In genomic region chr17:44735223-44735990, GRCm38 (mm10) we compare ENCODE assay signal across 8 mouse cellular contexts. TPM values are rescaled to one million over a fixed set of nuclear protein-coding genes. Genes with fewer than 3 reads are reported as not detected.
DNase-seq lines count a peak whose midpoint lies in the region; ATAC-seq and TF ChIP-seq lines count a peak whose summit lies in the region.

No protein-coding gene starts in this region.

- peaks cover 33% of the 10 kb centered on the region for H3K27me3 ChIP-seq in heart, adult 2 months (ENCODE audit: control insufficient read depth, insufficient read depth, low read length)
- H3K27me3 ChIP-seq in kidney, embryonic 14.5 days (ENCODE audit: control insufficient read depth, insufficient read depth, low read length), result peaks cover 65% of the 10 kb centered on the region
- peaks cover 78% of the 10 kb centered on the region for H3K27me3 ChIP-seq in lung, embryonic 14.5 days (ENCODE audit: insufficient read depth, low read length)
- H3K27me3 ChIP-seq in neural tube, embryonic 14.5 days (ENCODE audit: control insufficient read depth, insufficient read depth, low read length), result peaks cover 57% of the 10 kb centered on the region

- peak overlapping the region; percentile 33; the same call in 1 of the 2 replicates for H3K27ac ChIP-seq in heart, adult 2 months
- H3K27ac ChIP-seq in kidney, embryonic 14.5 days (ENCODE audit: low read depth, low read length), result no peak overlapping the region
- no peak overlapping the region for H3K27ac ChIP-seq in lung, embryonic 14.5 days (ENCODE audit: low read depth)
- no peak overlapping the region for H3K27ac ChIP-seq in neural tube, embryonic 14.5 days (ENCODE audit: low read depth, low read length)

- H3K79me2 ChIP-seq in heart, adult 2 months (replicated peaks; ENCODE audit: control insufficient read depth, insufficient read depth, low read length), result no peaks in the 10 kb centered on the region

- H3K4me3 ChIP-seq in heart, adult 2 months, result peak overlapping the region; percentile 71
- peak overlapping the region; percentile 66 for H3K4me3 ChIP-seq in kidney, embryonic 14.5 days (ENCODE audit: low read length)
- H3K4me3 ChIP-seq in lung, embryonic 14.5 days (ENCODE audit: low read depth, low read length), result peak overlapping the region; percentile 64
- peak overlapping the region; percentile 55 for H3K4me3 ChIP-seq in neural tube, embryonic 14.5 days (ENCODE audit: low read depth, low read length)

- ATAC-seq in kidney, embryonic 14.5 days (ENCODE audit: low FRiP score, low TSS enrichment), result peak; percentile 36
- peak; percentile 50 for ATAC-seq in lung, embryonic 14.5 days (ENCODE audit: insufficient read depth)
- peak; percentile 19 for ATAC-seq in neural tube, embryonic 14.5 days (ENCODE audit: low read depth)

- DNase-seq in right cerebral cortex, adult 18-20 months, result peak; percentile 62
- no peak for DNase-seq in right cerebral cortex, postnatal 10 days (ENCODE audit: low spot score in 2 of 2)
- DNase-seq in embryo, embryonic 10 days (ENCODE audit: low spot score), result peak; percentile 51
- DNase-seq in heart, adult 2 months, result peak in 1 of 2 experiments; percentile 58
- DNase-seq in lung, embryonic 14.5 days, result peak; percentile 46
- DNase-seq in thymus, postnatal 25 days, result peak; percentile 67

- TF ChIP-seq CTCF in heart, adult 2 months (IDR thresholded peaks at IDR 0.05), result no peak
- peak; percentile 22; the same call in 1 of the 2 replicates for TF ChIP-seq CTCF in lung, embryonic 14.5 days (IDR thresholded peaks at IDR 0.05; ENCODE audit: low read depth)

- TF ChIP-seq POLR2A in heart, adult 2 months (IDR thresholded peaks at IDR 0.05; ENCODE audit: insufficient read depth, low read depth, low read length), result no peak

- WGBS in heart, adult 2 months, result under 1% methylated on average over 61 of the region's 64 CpGs
- WGBS in kidney, embryonic 14.5 days, result under 1% methylated on average over 54 of the region's 64 CpGs
- WGBS in lung, embryonic 14.5 days, result under 1% methylated on average over 64 of the region's 64 CpGs
- WGBS in neural tube, embryonic 14.5 days, result under 1% methylated on average over 63 of the region's 64 CpGs

- H3K9me3 ChIP-seq in kidney, embryonic 14.5 days (ENCODE audit: control insufficient read depth, low read length), result no peaks in the 10 kb centered on the region
- no peaks in the 10 kb centered on the region for H3K9me3 ChIP-seq in lung, embryonic 14.5 days (ENCODE audit: low read depth, low read length)
- no peaks in the 10 kb centered on the region for H3K9me3 ChIP-seq in neural tube, embryonic 14.5 days (ENCODE audit: control insufficient read depth, low read length)

- no peak for TF ChIP-seq EP300 in heart, adult 2 months (IDR thresholded peaks at IDR 0.05; ENCODE audit: insufficient read depth, low read depth, low read length)

- no peaks in the 10 kb centered on the region for H3K36me3 ChIP-seq in heart, adult 2 months (ENCODE audit: control insufficient read depth, insufficient read depth, low read length)
- H3K36me3 ChIP-seq in kidney, embryonic 14.5 days (ENCODE audit: control insufficient read depth, insufficient read depth, low read length), result no peaks in the 10 kb centered on the region
- no peaks in the 10 kb centered on the region for H3K36me3 ChIP-seq in lung, embryonic 14.5 days (ENCODE audit: insufficient read depth)
- H3K36me3 ChIP-seq in neural tube, embryonic 14.5 days (ENCODE audit: control insufficient read depth, insufficient read depth, low read length), result no peaks in the 10 kb centered on the region

- peak overlapping the region; percentile 86 for H3K9ac ChIP-seq in heart, adult 2 months (ENCODE audit: low read depth, low read length)
- H3K9ac ChIP-seq in kidney, embryonic 14.5 days (ENCODE audit: low read depth, low read length), result peak overlapping the region; percentile 66
- H3K9ac ChIP-seq in lung, embryonic 14.5 days, result peak overlapping the region; percentile 63
- peak overlapping the region; percentile 51 for H3K9ac ChIP-seq in neural tube, embryonic 14.5 days (replicated peaks; ENCODE audit: low read depth, low read length)

- intact Hi-C loops in heart, adult 2 months (cut with DNase I), result loop anchor here (5.0 to 10.0 kb wide), 4 partner anchors 141 to 517 kb away; no protein-coding TSS in a partner anchor

- peak overlapping the region; percentile 64 for H3K4me2 ChIP-seq in kidney, embryonic 14.5 days (replicated peaks; ENCODE audit: low read depth, low read length)
- peak overlapping the region; percentile 93 for H3K4me2 ChIP-seq in lung, embryonic 14.5 days
- H3K4me2 ChIP-seq in neural tube, embryonic 14.5 days (ENCODE audit: low read depth, low read length), result peak overlapping the region; percentile 92

- no peaks in the 10 kb centered on the region for H3K4me1 ChIP-seq in heart, adult 2 months (ENCODE audit: control insufficient read depth, insufficient read depth, low read length)
- peaks cover 4% of the 10 kb centered on the region; the same call in 1 of the 2 replicates for H3K4me1 ChIP-seq in kidney, embryonic 14.5 days (ENCODE audit: control insufficient read depth, insufficient read depth, low read length)
- 0 out of 2 replicates have a peak, but pooled peaks cover 4% of the 10 kb centered on the region for H3K4me1 ChIP-seq in lung, embryonic 14.5 days (ENCODE audit: insufficient read depth)
- H3K4me1 ChIP-seq in neural tube, embryonic 14.5 days (ENCODE audit: control insufficient read depth, insufficient read depth, low read length), result peaks cover 15% of the 10 kb centered on the region

RNA-seq across cellular contexts. Expression of gene Supt3, which starts 41.5 kb away (rescaled TPM):
- 10 to 100 TPM; 13.2 to 16.0 TPM for total RNA-seq in heart, adult 2 months (2021)
- polyA plus RNA-seq in heart, adult 2 months (2012; rRNA removed), result 4.7 and 5.1 TPM in 2 replicates
- 22.4 and 26.5 TPM in 2 replicates for polyA plus RNA-seq in kidney, embryonic 14.5 days (2014; fragmentation: Nextera tagmentation; extraction: Ambion mirVana)
- 21.1 and 23.1 TPM in 2 replicates for polyA plus RNA-seq in lung, embryonic 14.5 days (2014; fragmentation: Nextera tagmentation; extraction: Ambion mirVana)
- 24.3 and 27.5 TPM in 2 replicates for polyA plus RNA-seq in neural tube, embryonic 14.5 days (2014; fragmentation: Nextera tagmentation; extraction: Ambion mirVana)

Comparison
In these comparisons a context has a peak if more than half of its experiments do, and no peak if none do; other contexts are left out.
1. DNase-seq: peak in right cerebral cortex, adult 18-20 months (single experiment), embryo, embryonic 10 days (single experiment), lung, embryonic 14.5 days (single experiment) and thymus, postnatal 25 days (single experiment); none in right cerebral cortex, postnatal 10 days (0 of 2).
2. Peak in every context shown above with its lines, with median percentiles within 50 percentile points of each other: H3K4me3 ChIP-seq, H3K9ac ChIP-seq, ATAC-seq and H3K4me2 ChIP-seq.